Mouse (Mus musculus) myocyte (in vitro differentiated cells): ENCODE data around the gene Rnf144a. TPM values are rescaled to one million over a fixed set of nuclear protein-coding genes. Genes with fewer than 3 reads are reported as not detected.

ENCODE experiments used
- H3K27me3 ChIP-seq: one replicate; pipeline ENCODE4 v1.6.1; 2011; ENCODE audit not compliant: control insufficient read depth, insufficient read depth, insufficient read length
- H3K36me3 ChIP-seq: one replicate; pipeline ENCODE4 v1.6.1; 2011; ENCODE audit not compliant: control insufficient read depth, insufficient read depth
- H3K4me2 ChIP-seq: one replicate; pipeline ENCODE4 v1.6.1; 2011; ENCODE audit warnings: low read depth, control low read depth
- H3K4me3 ChIP-seq: one replicate; pipeline ENCODE4 v1.5.1; 2011; ENCODE audit warnings: mild to moderate bottlenecking, control low read depth, moderate library complexity
- H3K79me2 ChIP-seq: one replicate; pipeline ENCODE4 v1.6.1; 2011; ENCODE audit not compliant: control insufficient read depth, insufficient read depth
- H3ac ChIP-seq: one replicate; pipeline ENCODE4 v1.6.1; 2011; ENCODE audit not compliant: control insufficient read depth, insufficient read length
- CEBPB ChIP-seq: IDR thresholded peaks from 2 replicates; pipeline ENCODE4 v1.6.1; 2011; ENCODE audit warnings: mild to moderate bottlenecking, moderate library complexity; ENCODE audit not compliant: poor library complexity, insufficient read depth, severe bottlenecking
- E2F4 ChIP-seq: IDR thresholded peaks from one replicate; pipeline ENCODE4 v1.6.1; 2011; ENCODE audit warnings: mild to moderate bottlenecking, control low read depth, moderate library complexity; ENCODE audit not compliant: insufficient read depth
- MAX ChIP-seq: IDR thresholded peaks from one replicate; pipeline ENCODE4 v1.6.1; 2011; ENCODE audit warnings: low read depth, mild to moderate bottlenecking, control low read depth
- MYOD1 ChIP-seq, 3 experiments: IDR thresholded peaks; one replicate each; pipeline ENCODE4 v1.6.1; 2011; ENCODE audit warnings: control low read depth in 2 of 3, low read depth in 2 of 3, mild to moderate bottlenecking in 2 of 3, moderate library complexity in 1 of 3; ENCODE audit not compliant: insufficient read length in 2 of 3, control insufficient read depth in 1 of 3
- MYOG ChIP-seq, 3 experiments: IDR thresholded peaks; one replicate each; pipeline ENCODE4 v1.6.1; 2011; ENCODE audit warnings: control low read depth in 2 of 3, low read depth in 2 of 3, mild to moderate bottlenecking in 2 of 3; ENCODE audit not compliant: insufficient read length in 2 of 3, control insufficient read depth in 1 of 3, insufficient read depth in 1 of 3
- POLR2A ChIP-seq: IDR thresholded peaks from one replicate; pipeline ENCODE4 v1.6.1; 2011; ENCODE audit warnings: low read depth, mild to moderate bottlenecking, control low read depth, moderate library complexity; ENCODE audit not compliant: insufficient read length
- POLR2AphosphoS2 ChIP-seq: IDR thresholded peaks from one replicate; pipeline ENCODE4 v1.6.1; 2011; ENCODE audit warnings: low read depth, control low read depth; ENCODE audit not compliant: insufficient read length
- REST ChIP-seq: IDR thresholded peaks from one replicate; pipeline ENCODE4 v1.6.1; 2011; ENCODE audit warnings: mild to moderate bottlenecking, control low read depth, moderate library complexity; ENCODE audit not compliant: insufficient read depth, insufficient read length
- SRF ChIP-seq: IDR thresholded peaks from one replicate; pipeline ENCODE4 v1.6.1; 2011; ENCODE audit warnings: low read depth; ENCODE audit not compliant: control insufficient read depth, insufficient read length
- TCF12 ChIP-seq: IDR thresholded peaks from one replicate; pipeline ENCODE4 v1.6.1; 2011; ENCODE audit warnings: mild to moderate bottlenecking, control low read depth; ENCODE audit not compliant: poor library complexity, insufficient read depth, severe bottlenecking
- TCF3 ChIP-seq: IDR thresholded peaks from one replicate; pipeline ENCODE4 v1.6.1; 2011; ENCODE audit warnings: low read depth, control low read depth; ENCODE audit not compliant: insufficient read length
- USF1 ChIP-seq: IDR thresholded peaks from one replicate; pipeline ENCODE4 v1.6.1; 2011; ENCODE audit warnings: low read depth, mild to moderate bottlenecking, control low read depth, moderate library complexity
- polyA plus RNA-seq: library from polyadenylated mRNA; unstranded; fragments of >200 nt; fragmentation: generic; extraction: Trizol; gene quantifications from one replicate; pipeline ENCODE4 v1.2.1, GENCODE M21; 2012; ENCODE audit warnings: missing spikeins

Gene Rnf144a
- polyA plus RNA-seq, 1 experiment, result not detected

- Histone ChIP-seq H3K36me3 (no peaks in the 10 kb centered on the region), H3ac (no peak overlapping the region), H3K27me3 (no peaks in the 10 kb centered on the region), H3K79me2 (no peaks in the 10 kb centered on the region), H3K4me3 (no peak overlapping the region), H3K4me2 (no peak overlapping the region)
- TF ChIP-seq USF1, result no peak
Measured at GRCm38 (mm10) chr12:26399391-26399790, 15.7 kb downstream of the Rnf144a start.

- no peaks in the 10 kb centered on the region for H3K79me2 ChIP-seq
- TF ChIP-seq TCF3 (no peak), TCF12 (no peak), MYOG (IDR thresholded peaks at IDR 0.05; ENCODE audit: control insufficient read depth in 1 of 3, insufficient read depth in 1 of 3, insufficient read length in 2 of 3, low read depth in 2 of 3) (no peak), MAX (no peak), POLR2A (no peak), POLR2AphosphoS2 (no peak), SRF (no peak), REST (no peak), E2F4 (no peak)
- H3K36me3 ChIP-seq, result no peaks in the 10 kb centered on the region
- no peak overlapping the region for H3ac ChIP-seq
- H3K4me3 ChIP-seq, result no peak overlapping the region
- H3K4me2 ChIP-seq, result no peak overlapping the region
- no peaks in the 10 kb centered on the region for H3K27me3 ChIP-seq
Measured at GRCm38 (mm10) chr12:26398597-26398996, 16.5 kb downstream of the Rnf144a start.

GRCm38 (mm10) chr12:26394485-26395470, 20.3 kb downstream of the Rnf144a start:
- H3K36me3 ChIP-seq, result no peaks in the 10 kb centered on the region
- TF ChIP-seq TCF12, result no peak
- no peak for TF ChIP-seq SRF
- no peak for TF ChIP-seq REST
- TF ChIP-seq MYOD1 (IDR thresholded peaks at IDR 0.05; ENCODE audit: control insufficient read depth in 1 of 3, insufficient read length in 2 of 3, low read depth in 2 of 3), result no peak
- no peak for TF ChIP-seq CEBPB
- TF ChIP-seq E2F4, result no peak
- TF ChIP-seq USF1, result no peak
- no peak for TF ChIP-seq POLR2AphosphoS2
- no peak for TF ChIP-seq POLR2A
- no peak overlapping the region for H3K4me2 ChIP-seq
- no peak overlapping the region for H3K4me3 ChIP-seq
- no peak overlapping the region for H3ac ChIP-seq
- H3K27me3 ChIP-seq, result no peaks in the 10 kb centered on the region
- no peaks in the 10 kb centered on the region for H3K79me2 ChIP-seq

- Histone ChIP-seq H3K36me3 (no peaks in the 10 kb centered on the region), H3ac (no peak overlapping the region), H3K79me2 (no peaks in the 10 kb centered on the region), H3K4me2 (no peak overlapping the region), H3K27me3 (no peaks in the 10 kb centered on the region), H3K4me3 (no peak overlapping the region)
- TF ChIP-seq REST (no peak), POLR2AphosphoS2 (no peak), E2F4 (no peak), USF1 (no peak)
Measured at GRCm38 (mm10) chr12:26393291-26393690, 21.8 kb downstream of the Rnf144a start.

- no peaks in the 10 kb centered on the region for H3K27me3 ChIP-seq
- H3K79me2 ChIP-seq, result no peaks in the 10 kb centered on the region
- no peaks in the 10 kb centered on the region for H3K36me3 ChIP-seq
- no peak overlapping the region for H3K4me2 ChIP-seq
- TF ChIP-seq POLR2AphosphoS2 (no peak), MYOD1 (IDR thresholded peaks at IDR 0.05; ENCODE audit: control insufficient read depth in 1 of 3, insufficient read length in 2 of 3, low read depth in 2 of 3) (no peak), CEBPB (no peak), USF1 (no peak), E2F4 (no peak), MYOG (IDR thresholded peaks at IDR 0.05; ENCODE audit: control insufficient read depth in 1 of 3, insufficient read depth in 1 of 3, insufficient read length in 2 of 3, low read depth in 2 of 3) (no peak), MAX (no peak), TCF12 (no peak), POLR2A (no peak), SRF (no peak), REST (no peak), TCF3 (no peak)
- H3K4me3 ChIP-seq, result no peak overlapping the region
- no peak overlapping the region for H3ac ChIP-seq
Measured at GRCm38 (mm10) chr12:26391162-26391561, 23.9 kb downstream of the Rnf144a start.
